Mouse (Mus musculus) bone marrow, adult 2 months (tissue): ENCODE data around the gene Med26.

Experiments
- CTCF ChIP-seq: fragments of 200-500 bp; IDR thresholded peaks from 2 replicates; pipeline ENCODE4 v1.5.1; 2011; ENCODE audit warnings: low read length, control low read depth; ENCODE audit not compliant: control insufficient read depth, insufficient read depth
- POLR2A ChIP-seq: fragments of 200-500 bp; IDR thresholded peaks from 2 replicates; pipeline ENCODE4 v1.6.1; 2011; ENCODE audit warnings: low read depth, mild to moderate bottlenecking, control low read depth, low read length, borderline replicate concordance; ENCODE audit not compliant: control insufficient read depth

- TF ChIP-seq POLR2A: no peak
- TF ChIP-seq CTCF: no peak
These were observed 17.9 kb upstream of the Med26 start for GRCm38 (mm10) chr8:72565970-72566369.
